ENCODE assay signal across 17 mouse cellular contexts in the genomic region with DNA sequence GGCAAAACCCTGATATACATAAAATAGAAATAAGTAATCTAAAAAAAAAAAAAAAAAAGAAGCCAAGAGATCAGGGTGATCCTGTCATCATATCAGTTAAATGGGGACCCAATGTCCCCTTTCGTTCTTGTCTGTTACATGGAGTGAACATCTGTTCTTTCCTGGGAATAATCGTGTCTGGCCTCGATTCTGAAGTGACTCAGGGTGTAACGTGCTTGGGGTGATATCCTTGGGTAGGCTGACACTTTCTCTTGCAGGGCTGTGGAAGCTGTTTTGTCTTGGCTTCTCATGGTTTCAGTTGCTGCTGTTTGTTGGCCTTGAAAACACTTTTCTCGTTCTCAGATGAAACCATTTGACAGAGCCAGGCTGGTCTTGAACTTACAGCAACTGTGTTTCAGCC.
"Had no signal": no experiment of that assay in that cellular context is flagged by ENCODE, and none has a peak within 500 bp of the region (broad histone marks: within the 10 kb centered on the region; RNA-seq: fewer than 3 reads in every experiment).

No protein-coding gene starts in this region.

- H3K27ac ChIP-seq: kidney, embryonic 15.5 days; limb, embryonic 12.5 days; limb, embryonic 15.5 days; liver, embryonic 14.5 days; macrophage; neural tube, embryonic 12.5 days; neural tube, embryonic 15.5 days; stomach, postnatal 0 days had no signal

- H3K9me3 ChIP-seq: kidney, embryonic 15.5 days; limb, embryonic 12.5 days; limb, embryonic 15.5 days; neural tube, embryonic 12.5 days; neural tube, embryonic 15.5 days had no signal

- DNase-seq: kidney, adult 8-10 months; kidney, postnatal 10 days; kidney, postnatal 36 days; left cerebral cortex, postnatal 4 days; liver, postnatal 0 days; lung, embryonic 14.5 days; midbrain, embryonic 14.5 days; thymus, adult 18-20 months; thymus, postnatal 36 days had no signal

- H3K9ac ChIP-seq: kidney, embryonic 15.5 days; limb, embryonic 12.5 days; limb, embryonic 15.5 days; liver, embryonic 14.5 days; liver, postnatal 0 days; lung, embryonic 14.5 days; neural tube, embryonic 12.5 days; neural tube, embryonic 15.5 days had no signal

- H3K36me3 ChIP-seq: kidney, embryonic 15.5 days; limb, embryonic 12.5 days; limb, embryonic 15.5 days; neural tube, embryonic 12.5 days; neural tube, embryonic 15.5 days had no signal

- H3K4me3 ChIP-seq: kidney, embryonic 15.5 days; limb, embryonic 12.5 days; limb, embryonic 15.5 days; neural tube, embryonic 12.5 days; neural tube, embryonic 15.5 days had no signal

- H3K27me3 ChIP-seq: kidney, embryonic 15.5 days; limb, embryonic 12.5 days; limb, embryonic 15.5 days; neural tube, embryonic 12.5 days; neural tube, embryonic 15.5 days had no signal
